Mouse (Mus musculus) intestine, embryonic 16.5 days (tissue): ENCODE measurements around the gene Ankrd54. TPM values are rescaled to one million over a fixed set of nuclear protein-coding genes. Genes with fewer than 3 reads are reported as not detected.
A peak's percentile ranks its signal among the peaks of the same experiment; 100 is the strongest.

Experiments used
- ATAC-seq: fragments of 200-750 bp; cut with Nextera tagmentation; 2 replicates; pipeline ENCODE4 v1.8.0; 2017; ENCODE audit warnings: moderate TSS enrichment, moderate library complexity
- H3K27ac ChIP-seq: fragments of 300-500 bp; sonication (generic); 2 replicates; pipeline ENCODE4 v1.5.1; 2014; ENCODE audit warnings: mild to moderate bottlenecking, low read length
- H3K27me3 ChIP-seq: fragments of 300-500 bp; sonication (generic); replicated peaks from 2 replicates; pipeline ENCODE4 v1.6.1; 2014; ENCODE audit warnings: low read length, control low read depth, mixed read lengths; ENCODE audit not compliant: control insufficient read depth, insufficient read depth
- H3K36me3 ChIP-seq: fragments of 300-500 bp; sonication (generic); 2 replicates; pipeline ENCODE4 v1.6.1; 2014; ENCODE audit warnings: low read length, control low read depth; ENCODE audit not compliant: control insufficient read depth, insufficient read depth
- H3K4me1 ChIP-seq: fragments of 300-500 bp; sonication (generic); 2 replicates; pipeline ENCODE4 v1.6.1; 2014; ENCODE audit warnings: low read length, control low read depth, mixed read lengths; ENCODE audit not compliant: control insufficient read depth, insufficient read depth
- H3K4me2 ChIP-seq: fragments of 300-500 bp; sonication (generic); 2 replicates; pipeline ENCODE4 v1.6.1; 2014; ENCODE audit warnings: low read depth, low read length, control low read depth
- H3K4me3 ChIP-seq: fragments of 300-500 bp; sonication (generic); 2 replicates; pipeline ENCODE4 v1.5.1; 2014; ENCODE audit warnings: mild to moderate bottlenecking, low read length
- H3K9ac ChIP-seq: fragments of 300-500 bp; sonication (generic); 2 replicates; pipeline ENCODE4 v1.6.1; 2014; ENCODE audit warnings: low read depth, low read length
- H3K9me3 ChIP-seq: fragments of 300-500 bp; sonication (generic); 2 replicates; pipeline ENCODE4 v1.6.1; 2016; ENCODE audit warnings: low read length, control low read depth; ENCODE audit not compliant: control insufficient read depth
- WGBS: fragments of 180-500 bp; shearing (Covaris S2); extraction: QIAGEN DNeasy Blood & Tissue Kit; methylation state at CpG from one replicate; pipeline ENCODE4 v1.1.7; 2014; 5-methylcytosine and 5-hydroxymethylcytosine counted together
- polyA plus RNA-seq: library from polyadenylated mRNA; unstranded; fragments of >200 nt; fragmentation: Nextera tagmentation; extraction: Ambion mirVana; gene quantifications from 2 replicates; pipeline ENCODE4 v1.2.1, GENCODE M21; 2015

Gene Ankrd54
- polyA plus RNA-seq, 1 experiment from 2014 or later = 56.4 TPM

DNA sequence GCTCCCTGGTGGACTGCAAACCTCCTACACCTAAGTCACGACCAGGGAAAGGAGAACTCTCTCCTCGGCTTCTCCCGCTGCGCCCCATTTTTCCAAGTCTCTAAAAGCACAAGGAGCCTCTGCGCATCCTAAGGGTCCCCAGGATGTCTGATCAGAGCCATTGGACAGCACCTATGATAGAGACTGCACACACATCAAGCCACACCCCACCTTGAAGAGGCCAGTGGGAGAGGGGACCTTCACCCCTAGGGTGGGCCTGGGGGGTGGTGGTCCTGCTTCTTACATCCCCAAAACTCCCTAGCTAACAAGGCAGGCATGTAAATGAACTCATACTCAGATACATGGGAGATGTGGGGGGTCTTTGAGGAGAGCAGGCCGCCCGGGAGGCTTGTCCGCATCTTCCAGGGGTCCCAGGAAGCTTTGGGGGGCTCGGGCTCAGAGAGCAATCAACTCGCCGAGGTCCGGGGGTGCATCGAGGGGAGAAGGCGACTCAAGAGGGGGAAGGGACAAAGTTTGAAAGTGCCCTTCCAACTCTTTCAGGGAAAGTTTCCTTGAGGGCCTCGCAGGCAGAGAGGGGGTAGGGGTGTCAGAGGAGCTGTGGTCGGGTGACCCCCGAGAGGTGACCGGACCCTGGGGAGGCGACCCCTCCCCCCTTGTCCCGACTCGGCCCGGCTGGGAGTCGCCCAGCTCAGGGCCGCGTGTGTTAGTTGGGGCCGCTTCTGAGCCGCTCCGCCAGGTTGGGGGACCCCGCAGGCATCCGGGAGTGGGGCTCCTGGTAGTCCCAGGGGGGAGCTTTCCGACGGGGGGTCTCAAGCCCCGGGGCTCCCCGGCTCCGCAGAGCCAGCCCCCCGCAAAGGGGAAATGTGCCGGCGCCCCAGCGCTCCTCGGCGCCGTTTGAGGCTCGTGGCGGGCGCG is 35.1 kb downstream of the Ankrd54 start:
- H3K27ac ChIP-seq = peak overlapping the region; percentile 98
- H3K4me3 ChIP-seq = peak overlapping the region; percentile 69
- H3K27me3 ChIP-seq = no peaks in the 10 kb centered on the region
- H3K4me2 ChIP-seq = peak overlapping the region; percentile 96
- no peak for ATAC-seq
- peaks cover 40% of the 10 kb centered on the region for H3K4me1 ChIP-seq
- peak overlapping the region; percentile 100 for H3K9ac ChIP-seq
- WGBS = 5% methylated on average over 42 of the region's 46 CpGs
- H3K9me3 ChIP-seq = no peaks in the 10 kb centered on the region
- no peaks in the 10 kb centered on the region for H3K36me3 ChIP-seq

GRCm38 (mm10) chr15:79026511-79027290 is 36.0 kb downstream of the Ankrd54 start:
- Histone ChIP-seq H3K9ac (peak overlapping the region; percentile 100), H3K4me3 (peak overlapping the region; percentile 69), H3K36me3 (no peaks in the 10 kb centered on the region), H3K4me1 (peaks cover 35% of the 10 kb centered on the region), H3K27me3 (no peaks in the 10 kb centered on the region), H3K4me2 (peak overlapping the region; percentile 96), H3K9me3 (no peaks in the 10 kb centered on the region), H3K27ac (peak overlapping the region; percentile 98)
- no peak for ATAC-seq
- 35% methylated on average over 14 of the region's 14 CpGs for WGBS

GRCm38 (mm10) chr15:79025687-79026308 is 36.9 kb downstream of the Ankrd54 start:
- 13% methylated on average over 16 of the region's 18 CpGs for WGBS
- Histone ChIP-seq H3K9me3 (no peaks in the 10 kb centered on the region), H3K9ac (peak overlapping the region; percentile 59), H3K4me3 (peak overlapping the region; percentile 20), H3K4me2 (peak overlapping the region; percentile 96), H3K27me3 (no peaks in the 10 kb centered on the region), H3K4me1 (peaks cover 35% of the 10 kb centered on the region), H3K36me3 (no peaks in the 10 kb centered on the region), H3K27ac (peak overlapping the region; percentile 98)
- no peak for ATAC-seq

DNA sequence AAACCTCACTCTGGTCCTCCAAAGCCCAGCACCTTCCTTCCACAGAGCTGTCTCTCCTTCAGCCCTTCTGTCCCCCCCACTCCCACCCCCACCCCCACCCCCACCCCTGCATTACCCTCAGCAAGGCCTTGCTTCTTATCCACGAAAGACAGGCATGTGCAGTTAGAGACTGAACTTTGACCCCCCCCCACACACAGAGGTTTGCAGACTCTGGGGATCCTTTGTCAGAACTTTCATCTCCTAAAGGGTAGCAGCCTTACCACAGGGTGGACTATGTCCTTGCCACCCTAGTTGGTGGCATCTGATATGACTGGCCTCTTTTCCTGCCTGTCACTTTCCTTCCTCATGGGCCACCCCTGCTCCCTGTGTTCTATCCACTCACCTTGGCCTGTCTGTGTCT is 39.3 kb downstream of the Ankrd54 start:
- H3K4me3 ChIP-seq = no peak overlapping the region
- peaks cover 37% of the 10 kb centered on the region for H3K4me1 ChIP-seq
- no peak overlapping the region for H3K9ac ChIP-seq
- no peaks in the 10 kb centered on the region for H3K36me3 ChIP-seq
- H3K9me3 ChIP-seq = no peaks in the 10 kb centered on the region
- WGBS = 33% methylated on average over 1 of the region's 1 CpGs
- no peaks in the 10 kb centered on the region for H3K27me3 ChIP-seq
- peak overlapping the region; percentile 24; the same call in 1 of the 2 replicates for H3K27ac ChIP-seq
- no peak overlapping the region for H3K4me2 ChIP-seq
- ATAC-seq = no peak

- no peak overlapping the region for H3K4me2 ChIP-seq
- peak overlapping the region; percentile 24 for H3K27ac ChIP-seq
- peaks cover 37% of the 10 kb centered on the region for H3K4me1 ChIP-seq
- ATAC-seq = peak; percentile 19; the same call in 1 of the 2 replicates
- no peaks in the 10 kb centered on the region for H3K9me3 ChIP-seq
- WGBS = 46% methylated on average over 10 of the region's 10 CpGs
- peak overlapping the region; percentile 39 for H3K9ac ChIP-seq
- H3K36me3 ChIP-seq = no peaks in the 10 kb centered on the region
- no peak overlapping the region for H3K4me3 ChIP-seq
- H3K27me3 ChIP-seq = no peaks in the 10 kb centered on the region
Observed at GRCm38 (mm10) chr15:79022671-79023230, 39.9 kb downstream of the Ankrd54 start.

GRCm38 (mm10) chr15:79018886-79019285 is 43.8 kb downstream of the Ankrd54 start:
- Histone ChIP-seq H3K9ac (peak overlapping the region; percentile 6; the same call in 1 of the 2 replicates), H3K27ac (no peak overlapping the region)
- 62% methylated on average over 3 of the region's 3 CpGs for WGBS

GRCm38 (mm10) chr15:79018191-79018590 is 44.5 kb downstream of the Ankrd54 start:
- H3K27ac ChIP-seq = no peak overlapping the region
- no peaks in the 10 kb centered on the region for H3K27me3 ChIP-seq
- peaks cover 12% of the 10 kb centered on the region for H3K4me1 ChIP-seq
- no peaks in the 10 kb centered on the region for H3K36me3 ChIP-seq
- 30% methylated on average over 4 of the region's 4 CpGs for WGBS
- no peak for ATAC-seq
- no peak overlapping the region for H3K4me2 ChIP-seq
- H3K9me3 ChIP-seq = no peaks in the 10 kb centered on the region
- H3K9ac ChIP-seq = no peak overlapping the region
- no peak overlapping the region for H3K4me3 ChIP-seq

More at GRCm38 (mm10) chr15:79018886-79019285, 43.8 kb downstream of the Ankrd54 start:
- no peak for ATAC-seq
- Histone ChIP-seq H3K4me2 (no peak overlapping the region), H3K27me3 (no peaks in the 10 kb centered on the region), H3K36me3 (no peaks in the 10 kb centered on the region), H3K4me3 (no peak overlapping the region), H3K4me1 (peaks cover 17% of the 10 kb centered on the region), H3K9me3 (no peaks in the 10 kb centered on the region)

- 67% methylated on average over 7 of the region's 7 CpGs for WGBS
- H3K27ac ChIP-seq = no peak overlapping the region
- H3K4me1 ChIP-seq = no peaks in the 10 kb centered on the region
- no peaks in the 10 kb centered on the region for H3K9me3 ChIP-seq
- H3K4me2 ChIP-seq = no peak overlapping the region
- no peak for ATAC-seq
- no peak overlapping the region for H3K4me3 ChIP-seq
- H3K27me3 ChIP-seq = no peaks in the 10 kb centered on the region
- no peak overlapping the region for H3K9ac ChIP-seq
- H3K36me3 ChIP-seq = no peaks in the 10 kb centered on the region
Observed at GRCm38 (mm10) chr15:79013382-79013781, 49.3 kb downstream of the Ankrd54 start.

DNA sequence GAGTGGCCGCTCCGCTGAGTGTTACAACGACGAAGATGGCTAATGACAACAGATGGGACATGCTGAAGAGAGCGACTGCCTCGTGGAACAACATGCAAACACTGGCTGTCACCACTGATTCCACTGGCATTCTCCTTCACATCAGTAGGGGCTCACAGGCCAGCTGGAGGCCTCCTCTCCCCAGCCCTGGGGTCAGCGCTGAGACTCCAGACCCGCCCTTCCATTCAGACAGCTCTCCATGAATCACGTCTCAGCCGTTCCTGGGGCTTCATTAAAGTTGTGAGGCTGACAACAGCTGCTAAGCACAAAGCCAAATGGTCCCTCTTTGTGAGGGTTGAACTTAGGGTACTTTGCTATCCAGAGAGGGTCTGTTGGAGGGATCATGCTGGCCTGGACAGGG is 51.1 kb downstream of the Ankrd54 start:
- H3K9ac ChIP-seq = no peak overlapping the region
- 60% methylated on average over 10 of the region's 10 CpGs for WGBS

More for the DNA sequence above, 51.1 kb downstream of the Ankrd54 start:
- H3K27ac ChIP-seq = no peak overlapping the region
- no peak for ATAC-seq
- no peak overlapping the region for H3K4me2 ChIP-seq
- H3K4me3 ChIP-seq = no peak overlapping the region
- no peaks in the 10 kb centered on the region for H3K9me3 ChIP-seq
- no peaks in the 10 kb centered on the region for H3K4me1 ChIP-seq
- no peaks in the 10 kb centered on the region for H3K36me3 ChIP-seq
- no peaks in the 10 kb centered on the region for H3K27me3 ChIP-seq
